Mouse (Mus musculus): ENCODE results near the gene Vangl2. TPM values are rescaled to one million over a fixed set of nuclear protein-coding genes. Genes with fewer than 3 reads are reported as not detected.

Vangl2 gene
- 25.3 and 28.6 TPM in 2 replicates for polyA plus RNA-seq (2014; fragmentation: Nextera tagmentation; extraction: Ambion mirVana)

- Histone ChIP-seq H3K4me2 (ENCODE audit: low read depth, low read length) (peak within 1 kb of the TSS; percentile 60), H3K9me3 (replicated peaks; ENCODE audit: control insufficient read depth, low read length) (no peaks in the 10 kb centered on the region), H3K27me3 (ENCODE audit: control insufficient read depth, insufficient read depth, low read length) (no peaks in the 10 kb centered on the region), H3K27ac (replicated peaks; ENCODE audit: low read depth, low read length) (peak within 1 kb of the TSS; percentile 95), H3K4me1 (ENCODE audit: control insufficient read depth, insufficient read depth, low read length) (peaks cover 9% of the 10 kb centered on the region), H3K4me3 (ENCODE audit: low read depth, low read length) (peak within 1 kb of the TSS; percentile 90), H3K36me3 (replicated peaks; ENCODE audit: control insufficient read depth, insufficient read depth, low read depth, low read length) (no peaks in the 10 kb centered on the region; the same call in 1 of the 2 replicates), H3K9ac (replicated peaks; ENCODE audit: low read length) (peak within 1 kb of the TSS; percentile 96)
- ATAC-seq (replicated peaks; ENCODE audit: insufficient number of reproducible peaks, low FRiP score, low TSS enrichment, low read depth) (no peak), DNase-seq (ENCODE audit: low spot score) (no peak)
- WGBS = 44% methylated on average over 21 of the region's 21 CpGs
Observed at GRCm38 (mm10) chr1:172028394-172029275, at the start of gene Vangl2. Vangl2 (minus strand) TSS chr1:172028444.

DNA sequence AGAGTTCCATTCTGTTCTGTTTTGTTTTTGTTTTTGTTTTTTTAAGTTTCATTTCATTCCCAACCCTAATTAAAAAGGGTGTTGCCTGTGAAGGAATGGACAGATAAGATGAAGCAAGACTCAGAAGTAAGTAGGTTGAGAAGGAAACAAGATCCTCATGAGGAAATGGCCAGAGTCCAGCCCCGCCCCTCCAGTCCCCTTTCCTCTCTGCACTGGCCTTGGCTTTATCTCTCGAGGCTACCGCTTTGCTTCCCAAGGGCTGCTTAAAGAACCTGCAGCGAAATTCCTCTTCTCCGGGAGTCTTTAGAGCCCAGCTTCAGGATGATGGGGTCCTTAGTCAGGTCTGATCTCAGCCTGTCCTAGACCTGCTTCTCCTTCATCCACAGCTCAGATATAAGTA, 49.7 kb upstream of the Vangl2 start:
- no peak overlapping the region for H3K4me2 ChIP-seq (ENCODE audit: low read depth, low read length)

DNA sequence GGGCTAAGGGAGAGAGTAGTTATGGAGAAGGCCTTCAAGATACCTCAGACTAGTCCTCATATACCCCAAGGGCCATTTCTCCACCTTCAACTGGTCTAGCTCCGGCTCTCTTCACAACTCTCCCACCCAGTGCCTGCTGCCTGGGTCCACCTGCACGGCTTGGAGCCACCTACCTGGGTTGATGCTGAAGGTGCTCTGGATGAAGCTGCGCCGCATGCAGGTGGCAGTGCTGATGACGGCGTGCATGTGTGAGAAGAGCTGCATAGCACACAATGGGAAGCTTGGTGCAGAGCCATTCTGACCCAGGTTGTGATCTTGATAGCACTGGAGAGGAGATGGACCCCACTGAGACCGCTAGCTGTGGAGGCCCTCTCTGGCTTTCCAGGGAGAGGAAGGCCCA, 44.4 kb upstream of the Vangl2 start:
- Histone ChIP-seq H3K27me3 (ENCODE audit: control insufficient read depth, insufficient read depth, low read length) (no peaks in the 10 kb centered on the region), H3K9me3 (replicated peaks; ENCODE audit: control insufficient read depth, low read length) (no peaks in the 10 kb centered on the region), H3K9ac (replicated peaks; ENCODE audit: low read length) (no peak overlapping the region), H3K4me2 (ENCODE audit: low read depth, low read length) (no peak overlapping the region), H3K27ac (replicated peaks; ENCODE audit: low read depth, low read length) (no peak overlapping the region), H3K4me3 (ENCODE audit: low read depth, low read length) (no peak overlapping the region), H3K4me1 (ENCODE audit: control insufficient read depth, insufficient read depth, low read length) (no peaks in the 10 kb centered on the region), H3K36me3 (replicated peaks; ENCODE audit: control insufficient read depth, insufficient read depth, low read depth, low read length) (peaks cover 22% of the 10 kb centered on the region)
- ATAC-seq (replicated peaks; ENCODE audit: insufficient number of reproducible peaks, low FRiP score, low TSS enrichment, low read depth) = no peak
- WGBS = 93% methylated on average over 7 of the region's 7 CpGs
- no peak for DNase-seq (ENCODE audit: low spot score)

More for the DNA sequence above, 49.7 kb upstream of the Vangl2 start:
- H3K4me1 ChIP-seq (ENCODE audit: control insufficient read depth, insufficient read depth, low read length) = no peaks in the 10 kb centered on the region
- H3K9ac ChIP-seq (replicated peaks; ENCODE audit: low read length) = no peak overlapping the region
- no peaks in the 10 kb centered on the region for H3K9me3 ChIP-seq (replicated peaks; ENCODE audit: control insufficient read depth, low read length)
- no peaks in the 10 kb centered on the region for H3K27me3 ChIP-seq (ENCODE audit: control insufficient read depth, insufficient read depth, low read length)
- H3K27ac ChIP-seq (replicated peaks; ENCODE audit: low read depth, low read length) = no peak overlapping the region
- WGBS = 71% methylated on average over 5 of the region's 5 CpGs
- DNase-seq (ENCODE audit: low spot score) (no peak), ATAC-seq (replicated peaks; ENCODE audit: insufficient number of reproducible peaks, low FRiP score, low TSS enrichment, low read depth) (no peak)
- H3K4me3 ChIP-seq (ENCODE audit: low read depth, low read length) = no peak overlapping the region
- peaks cover 8% of the 10 kb centered on the region; the same call in 1 of the 2 replicates for H3K36me3 ChIP-seq (replicated peaks; ENCODE audit: control insufficient read depth, insufficient read depth, low read depth, low read length)

DNA sequence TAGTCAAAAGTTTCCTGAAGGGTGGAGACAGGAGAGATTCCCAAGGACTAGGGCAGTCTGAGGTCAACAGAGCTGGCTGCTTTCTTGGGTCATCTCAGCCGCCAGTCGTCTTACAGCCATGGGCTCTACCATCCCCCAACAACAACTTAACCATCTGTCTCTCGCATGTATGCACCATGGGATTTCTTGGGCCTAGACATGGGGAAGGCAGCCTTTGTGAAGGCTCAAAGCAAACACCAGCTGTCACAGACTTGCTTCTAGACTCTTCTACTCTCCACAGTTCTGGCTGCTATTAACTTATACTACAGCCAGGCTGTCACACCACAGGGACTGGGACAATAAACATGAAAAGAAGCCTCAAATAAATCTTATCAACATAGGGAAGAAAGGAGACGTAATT, 43.3 kb upstream of the Vangl2 start:
- Histone ChIP-seq H3K4me3 (ENCODE audit: low read depth, low read length) (no peak overlapping the region), H3K9ac (replicated peaks; ENCODE audit: low read length) (no peak overlapping the region), H3K27me3 (ENCODE audit: control insufficient read depth, insufficient read depth, low read length) (no peaks in the 10 kb centered on the region), H3K27ac (replicated peaks; ENCODE audit: low read depth, low read length) (no peak overlapping the region), H3K4me1 (ENCODE audit: control insufficient read depth, insufficient read depth, low read length) (no peaks in the 10 kb centered on the region), H3K9me3 (replicated peaks; ENCODE audit: control insufficient read depth, low read length) (no peaks in the 10 kb centered on the region), H3K4me2 (ENCODE audit: low read depth, low read length) (no peak overlapping the region), H3K36me3 (replicated peaks; ENCODE audit: control insufficient read depth, insufficient read depth, low read depth, low read length) (peaks cover 22% of the 10 kb centered on the region)
- no peak for DNase-seq (ENCODE audit: low spot score)
- WGBS = 71% methylated on average over 4 of the region's 4 CpGs
- no peak for ATAC-seq (replicated peaks; ENCODE audit: insufficient number of reproducible peaks, low FRiP score, low TSS enrichment, low read depth)

GRCm38 (mm10) chr1:172070227-172070626, 42.0 kb upstream of the Vangl2 start:
- Histone ChIP-seq H3K9ac (replicated peaks; ENCODE audit: low read length) (no peak overlapping the region), H3K4me1 (ENCODE audit: control insufficient read depth, insufficient read depth, low read length) (no peaks in the 10 kb centered on the region), H3K27ac (replicated peaks; ENCODE audit: low read depth, low read length) (no peak overlapping the region), H3K4me2 (ENCODE audit: low read depth, low read length) (no peak overlapping the region), H3K27me3 (ENCODE audit: control insufficient read depth, insufficient read depth, low read length) (no peaks in the 10 kb centered on the region), H3K4me3 (ENCODE audit: low read depth, low read length) (no peak overlapping the region), H3K36me3 (replicated peaks; ENCODE audit: control insufficient read depth, insufficient read depth, low read depth, low read length) (peaks cover 27% of the 10 kb centered on the region), H3K9me3 (replicated peaks; ENCODE audit: control insufficient read depth, low read length) (no peaks in the 10 kb centered on the region)
- ATAC-seq (replicated peaks; ENCODE audit: insufficient number of reproducible peaks, low FRiP score, low TSS enrichment, low read depth) = no peak
- no peak for DNase-seq (ENCODE audit: low spot score)
- 66% methylated on average over 6 of the region's 6 CpGs for WGBS

DNA sequence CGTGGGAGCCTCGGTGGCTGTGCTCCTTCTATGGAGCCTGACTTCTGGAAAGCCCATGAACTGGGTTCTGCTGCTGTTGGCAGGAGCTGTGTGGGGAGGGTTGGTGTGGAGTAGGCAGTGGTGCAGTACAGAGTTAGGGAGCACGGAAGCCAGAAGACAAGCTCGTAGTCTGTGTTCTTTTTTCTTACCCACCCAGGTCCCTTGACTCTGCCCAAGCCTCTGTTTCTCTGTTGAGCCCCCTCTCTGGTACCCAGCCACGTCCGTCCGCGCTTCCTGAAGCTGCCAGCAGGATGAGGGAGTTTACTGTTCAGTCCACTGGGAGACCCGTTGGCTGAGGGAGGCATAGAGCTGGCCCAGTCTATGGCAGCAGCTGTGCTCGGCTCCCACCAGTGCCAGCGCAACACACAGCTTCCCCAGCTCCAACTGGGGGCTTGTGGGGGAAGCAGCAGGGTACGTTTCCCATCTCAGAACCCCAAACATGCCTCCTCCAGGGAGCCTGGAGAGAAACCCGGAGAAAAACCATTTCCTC, 36.4 kb upstream of the Vangl2 start:
- H3K4me3 ChIP-seq (ENCODE audit: low read depth, low read length) = no peak overlapping the region
- no peak overlapping the region for H3K4me2 ChIP-seq (ENCODE audit: low read depth, low read length)
- peaks cover 14% of the 10 kb centered on the region for H3K36me3 ChIP-seq (replicated peaks; ENCODE audit: control insufficient read depth, insufficient read depth, low read depth, low read length)
- H3K9ac ChIP-seq (replicated peaks; ENCODE audit: low read length) = no peak overlapping the region
- H3K27ac ChIP-seq (replicated peaks; ENCODE audit: low read depth, low read length) = no peak overlapping the region
- ATAC-seq (replicated peaks; ENCODE audit: insufficient number of reproducible peaks, low FRiP score, low TSS enrichment, low read depth) (no peak; the same call in 1 of the 2 replicates), DNase-seq (ENCODE audit: low spot score) (no peak)
- H3K4me1 ChIP-seq (ENCODE audit: control insufficient read depth, insufficient read depth, low read length) = no peaks in the 10 kb centered on the region
- no peaks in the 10 kb centered on the region for H3K9me3 ChIP-seq (replicated peaks; ENCODE audit: control insufficient read depth, low read length)
- no peaks in the 10 kb centered on the region for H3K27me3 ChIP-seq (ENCODE audit: control insufficient read depth, insufficient read depth, low read length)
- WGBS = 75% methylated on average over 13 of the region's 13 CpGs

GRCm38 (mm10) chr1:172063291-172064023, 35.2 kb upstream of the Vangl2 start:
- ATAC-seq (replicated peaks; ENCODE audit: insufficient number of reproducible peaks, low FRiP score, low TSS enrichment, low read depth) = no peak
- 63% methylated on average over 4 of the region's 4 CpGs for WGBS
- Histone ChIP-seq H3K4me3 (ENCODE audit: low read depth, low read length) (no peak overlapping the region), H3K36me3 (replicated peaks; ENCODE audit: control insufficient read depth, insufficient read depth, low read depth, low read length) (peaks cover 12% of the 10 kb centered on the region), H3K27ac (replicated peaks; ENCODE audit: low read depth, low read length) (no peak overlapping the region), H3K4me2 (ENCODE audit: low read depth, low read length) (no peak overlapping the region), H3K9ac (replicated peaks; ENCODE audit: low read length) (no peak overlapping the region), H3K4me1 (ENCODE audit: control insufficient read depth, insufficient read depth, low read length) (no peaks in the 10 kb centered on the region), H3K9me3 (replicated peaks; ENCODE audit: control insufficient read depth, low read length) (no peaks in the 10 kb centered on the region), H3K27me3 (ENCODE audit: control insufficient read depth, insufficient read depth, low read length) (no peaks in the 10 kb centered on the region)
- DNase-seq (ENCODE audit: low spot score) = no peak
